Mouse (Mus musculus): Measurements from ENCODE around the gene Tas2r118. TPM values are rescaled to one million over a fixed set of nuclear protein-coding genes. Genes with fewer than 3 reads are reported as not detected.

The Tas2r118 gene
- not detected in 2 replicates for polyA plus RNA-seq (2015; fragmentation: Nextera tagmentation; extraction: Ambion mirVana)

DNA sequence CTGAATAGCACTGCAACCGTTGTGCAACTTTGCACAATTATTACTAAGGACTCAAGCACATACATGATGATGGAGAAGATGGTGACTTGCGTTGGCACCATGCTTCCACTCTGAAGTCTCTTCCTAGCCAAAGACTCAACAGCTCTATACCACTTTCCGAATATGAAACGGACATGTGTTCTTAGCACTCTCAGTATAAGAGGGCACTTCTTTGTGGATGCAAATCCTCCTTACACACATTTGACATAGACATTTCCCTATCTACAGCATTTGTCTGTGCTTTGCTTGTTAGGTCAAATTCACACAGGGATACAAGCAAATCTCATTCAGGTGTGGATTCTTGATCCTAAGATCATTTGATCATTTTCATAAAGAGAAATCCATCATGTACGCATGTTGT, at the start of gene Tas2r118:
TSS of gene Tas2r118 (minus strand) at position 101 of the 400 bp plus-strand sequence.
- ATAC-seq (ENCODE audit: low read depth) (no peak), DNase-seq (no peak)
- WGBS (ENCODE audit: insufficient replicate concordance), result 79% methylated on average over 5 of the region's 5 CpGs

GRCm38 (mm10) chr6:24018320-24018719, 48.5 kb upstream of the Tas2r118 start:
- H3K4me1 ChIP-seq (replicated peaks), result no peaks in the 10 kb centered on the region
- H3K27me3 ChIP-seq, result no peaks in the 10 kb centered on the region
- 47% methylated on average over 5 of the region's 5 CpGs for WGBS (ENCODE audit: insufficient replicate concordance)
- no peaks in the 10 kb centered on the region for H3K36me3 ChIP-seq
- no peak overlapping the region for H3K4me2 ChIP-seq
- H3K9me3 ChIP-seq (replicated peaks), result no peaks in the 10 kb centered on the region
- DNase-seq (no peak), ATAC-seq (ENCODE audit: low read depth) (no peak)
- no peak overlapping the region for H3K27ac ChIP-seq
- no peak overlapping the region for H3K9ac ChIP-seq
- no peak overlapping the region for H3K4me3 ChIP-seq (replicated peaks)

More for the DNA sequence above, at the start of gene Tas2r118:
- Histone ChIP-seq H3K9me3 (replicated peaks) (no peaks in the 10 kb centered on the region), H3K27ac (no peak within 1 kb of the TSS), H3K9ac (no peak within 1 kb of the TSS), H3K4me2 (no peak within 1 kb of the TSS), H3K4me3 (replicated peaks) (no peak within 1 kb of the TSS), H3K27me3 (no peaks in the 10 kb centered on the region), H3K4me1 (replicated peaks) (no peaks in the 10 kb centered on the region), H3K36me3 (no peaks in the 10 kb centered on the region)

DNA sequence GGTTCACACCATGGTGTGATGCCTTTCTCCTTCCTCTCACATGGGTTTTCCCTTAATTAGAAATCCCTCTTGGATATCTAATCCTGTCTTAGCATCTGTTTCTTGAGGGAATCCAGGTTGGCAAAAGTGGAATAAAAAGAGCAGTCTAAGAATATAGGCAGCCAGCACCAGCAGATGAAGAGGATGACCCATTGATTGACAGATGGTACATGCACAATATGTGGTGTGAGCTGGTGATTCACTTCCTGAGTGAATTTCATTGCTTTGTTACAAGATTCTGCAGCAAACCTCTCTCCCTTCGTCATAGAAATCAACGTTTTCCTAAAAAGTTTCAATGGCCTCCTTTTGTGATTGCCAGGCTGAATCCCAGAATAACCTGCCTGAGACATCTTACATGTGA, 23.4 kb upstream of the Tas2r118 start:
- Histone ChIP-seq H3K4me2 (no peak overlapping the region), H3K36me3 (no peaks in the 10 kb centered on the region), H3K27me3 (no peaks in the 10 kb centered on the region), H3K4me1 (replicated peaks) (no peaks in the 10 kb centered on the region), H3K9me3 (replicated peaks) (no peaks in the 10 kb centered on the region), H3K9ac (no peak overlapping the region), H3K27ac (no peak overlapping the region), H3K4me3 (replicated peaks) (no peak overlapping the region)
- DNase-seq (no peak), ATAC-seq (ENCODE audit: low read depth) (no peak)
- 48% methylated on average over 2 of the region's 2 CpGs for WGBS (ENCODE audit: insufficient replicate concordance)

GRCm38 (mm10) chr6:23990687-23991387, 21.0 kb upstream of the Tas2r118 start:
- Histone ChIP-seq H3K4me2 (no peak overlapping the region), H3K9ac (no peak overlapping the region), H3K27ac (no peak overlapping the region), H3K27me3 (no peaks in the 10 kb centered on the region), H3K9me3 (replicated peaks) (no peaks in the 10 kb centered on the region), H3K36me3 (no peaks in the 10 kb centered on the region), H3K4me1 (replicated peaks) (no peaks in the 10 kb centered on the region), H3K4me3 (replicated peaks) (no peak overlapping the region)
- ATAC-seq (ENCODE audit: low read depth), result no peak
- no peak for DNase-seq
- 31% methylated on average over 3 of the region's 3 CpGs for WGBS (ENCODE audit: insufficient replicate concordance)

GRCm38 (mm10) chr6:23986293-23986692, 16.4 kb upstream of the Tas2r118 start:
- H3K4me1 ChIP-seq (replicated peaks), result no peaks in the 10 kb centered on the region
- no peaks in the 10 kb centered on the region for H3K36me3 ChIP-seq
- H3K4me2 ChIP-seq, result no peak overlapping the region
- DNase-seq, result no peak
- H3K27me3 ChIP-seq, result no peaks in the 10 kb centered on the region
- H3K27ac ChIP-seq, result no peak overlapping the region
- no peak for ATAC-seq (ENCODE audit: low read depth)
- H3K9ac ChIP-seq, result no peak overlapping the region
- no peaks in the 10 kb centered on the region for H3K9me3 ChIP-seq (replicated peaks)
- no peak overlapping the region for H3K4me3 ChIP-seq (replicated peaks)
- 56% methylated on average over 1 of the region's 1 CpGs for WGBS (ENCODE audit: insufficient replicate concordance)

GRCm38 (mm10) chr6:23966980-23967379, 2.9 kb downstream of the Tas2r118 start:
- Histone ChIP-seq H3K4me3 (replicated peaks) (no peak overlapping the region), H3K27ac (no peak overlapping the region), H3K27me3 (no peaks in the 10 kb centered on the region), H3K9ac (no peak overlapping the region), H3K9me3 (replicated peaks) (no peaks in the 10 kb centered on the region), H3K4me1 (replicated peaks) (no peaks in the 10 kb centered on the region), H3K4me2 (no peak overlapping the region), H3K36me3 (no peaks in the 10 kb centered on the region)
- DNase-seq (no peak), ATAC-seq (ENCODE audit: low read depth) (no peak)
- 42% methylated on average over 2 of the region's 2 CpGs for WGBS (ENCODE audit: insufficient replicate concordance)

DNA sequence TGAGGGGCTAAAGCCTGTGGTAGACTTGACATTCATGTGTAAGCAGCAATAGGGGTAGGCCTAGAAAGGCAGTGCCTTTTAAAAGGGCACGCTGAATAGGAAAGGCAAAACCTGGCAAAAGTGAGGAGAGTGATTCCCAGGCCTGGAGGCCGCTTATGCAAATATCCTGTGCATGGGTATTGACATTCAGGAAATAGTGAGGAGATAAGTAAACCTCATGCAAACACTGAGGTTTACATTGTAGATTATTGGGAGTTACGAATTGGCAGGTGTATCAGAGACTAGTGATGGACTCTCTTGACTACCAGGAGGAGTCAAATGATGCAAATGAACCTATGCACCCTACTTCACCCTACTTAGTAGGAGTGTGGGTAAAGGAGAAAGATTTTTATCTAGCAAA, 3.9 kb downstream of the Tas2r118 start:
- no peak overlapping the region for H3K27ac ChIP-seq
- WGBS (ENCODE audit: insufficient replicate concordance), result 38% methylated on average over 3 of the region's 3 CpGs
- no peak overlapping the region for H3K4me3 ChIP-seq (replicated peaks)
- no peaks in the 10 kb centered on the region for H3K36me3 ChIP-seq
- no peak for ATAC-seq (ENCODE audit: low read depth)
- DNase-seq, result no peak
- no peak overlapping the region for H3K4me2 ChIP-seq
- no peaks in the 10 kb centered on the region for H3K9me3 ChIP-seq (replicated peaks)
- H3K9ac ChIP-seq, result no peak overlapping the region
- no peaks in the 10 kb centered on the region for H3K27me3 ChIP-seq
- no peaks in the 10 kb centered on the region for H3K4me1 ChIP-seq (replicated peaks)

- Histone ChIP-seq H3K9ac (no peak overlapping the region), H3K4me2 (no peak overlapping the region)
- WGBS (ENCODE audit: insufficient replicate concordance), result 33% methylated on average over 1 of the region's 1 CpGs
Observed at GRCm38 (mm10) chr6:23963741-23964140, 6.1 kb downstream of the Tas2r118 start.

DNA sequence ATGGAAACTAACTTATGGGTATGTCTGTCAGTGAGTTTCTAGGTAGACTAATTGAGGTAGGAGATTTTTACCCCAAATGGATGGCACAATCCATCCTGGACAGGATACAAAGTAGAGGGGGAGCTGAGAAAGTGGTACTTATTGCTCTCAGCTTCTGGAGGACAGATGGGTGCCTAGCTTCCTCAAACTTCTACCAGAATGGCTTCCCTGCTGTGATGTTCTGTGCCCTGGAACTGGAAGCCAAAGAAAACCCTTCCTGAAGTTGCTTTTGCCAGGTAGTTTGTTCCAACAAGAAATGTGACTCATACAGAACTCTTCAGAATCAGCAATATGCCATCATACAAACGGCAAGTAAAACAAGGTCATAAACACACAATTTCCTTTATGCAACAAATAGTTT, 29.1 kb downstream of the Tas2r118 start:
- 0 out of 2 replicates have a peak, but pooled peaks cover 3% of the 10 kb centered on the region for H3K9me3 ChIP-seq (replicated peaks)
- no peak overlapping the region for H3K9ac ChIP-seq
- H3K4me3 ChIP-seq (replicated peaks), result no peak overlapping the region
- whole genome bisulfite sequencing (ENCODE audit: insufficient replicate concordance), result 62% methylated on average over 1 of the region's 1 CpGs
- H3K36me3 ChIP-seq, result no peaks in the 10 kb centered on the region
- no peak overlapping the region for H3K4me2 ChIP-seq
- no peak for DNase-seq
- H3K27ac ChIP-seq, result no peak overlapping the region
- no peaks in the 10 kb centered on the region for H3K4me1 ChIP-seq (replicated peaks)
- no peaks in the 10 kb centered on the region for H3K27me3 ChIP-seq
- no peak for ATAC-seq (ENCODE audit: low read depth)

More at GRCm38 (mm10) chr6:23963741-23964140, 6.1 kb downstream of the Tas2r118 start:
- H3K27ac ChIP-seq, result no peak overlapping the region
- no peaks in the 10 kb centered on the region for H3K27me3 ChIP-seq
- no peaks in the 10 kb centered on the region for H3K4me1 ChIP-seq (replicated peaks)
- no peaks in the 10 kb centered on the region for H3K36me3 ChIP-seq
- DNase-seq (no peak), ATAC-seq (ENCODE audit: low read depth) (no peak)
- no peak overlapping the region for H3K4me3 ChIP-seq (replicated peaks)
- H3K9me3 ChIP-seq (replicated peaks), result no peaks in the 10 kb centered on the region

DNA sequence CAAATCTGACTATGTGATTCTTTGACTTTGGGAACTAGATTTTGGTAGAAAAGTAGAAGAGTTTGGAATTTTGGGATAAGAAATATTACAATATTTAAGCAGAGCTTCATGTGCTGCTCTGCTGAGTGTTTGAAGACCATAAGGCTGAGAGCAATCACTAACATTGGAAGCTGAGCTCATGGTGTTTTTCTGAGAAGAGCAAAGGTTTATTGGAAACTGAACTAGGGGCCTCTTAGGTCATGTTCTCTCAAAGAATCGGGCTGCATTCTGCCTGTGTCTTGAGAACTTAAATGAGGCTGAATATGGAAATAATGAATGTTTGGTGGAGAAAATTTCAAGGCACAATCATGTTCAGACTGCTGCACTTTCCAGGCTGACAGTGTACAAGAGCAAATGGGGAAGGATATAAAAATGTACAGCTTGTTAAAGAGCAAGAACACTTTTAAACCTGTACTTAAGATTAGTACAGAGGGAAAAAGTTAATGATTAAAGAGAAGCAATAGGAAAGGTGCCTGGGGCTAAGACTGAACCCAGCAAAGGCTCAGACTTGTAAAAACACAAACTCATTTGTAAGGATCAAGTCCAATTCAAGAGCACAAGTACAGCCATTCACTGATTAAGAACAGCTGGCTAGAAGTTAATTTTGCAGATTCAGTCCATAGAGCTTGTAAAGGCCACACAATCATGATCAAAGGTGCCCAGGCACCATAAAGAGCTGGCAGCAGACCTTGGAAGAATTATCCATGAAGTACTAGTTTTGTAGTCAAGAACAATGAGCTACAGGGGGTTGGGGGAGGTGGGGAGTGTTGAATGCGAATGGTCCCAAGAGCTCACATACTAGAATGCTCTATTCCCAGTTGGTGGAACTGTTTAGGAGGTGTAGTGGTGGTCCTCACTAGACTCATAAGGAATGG, 31.0 kb downstream of the Tas2r118 start:
- ATAC-seq (ENCODE audit: low read depth) (no peak), DNase-seq (no peak)
- no peaks in the 10 kb centered on the region for H3K9me3 ChIP-seq (replicated peaks)
- H3K27ac ChIP-seq, result no peak overlapping the region
- no peak overlapping the region for H3K9ac ChIP-seq
- H3K36me3 ChIP-seq, result no peaks in the 10 kb centered on the region
- 51% methylated on average over 2 of the region's 2 CpGs for WGBS (ENCODE audit: insufficient replicate concordance)
- no peak overlapping the region for H3K4me2 ChIP-seq
- H3K4me3 ChIP-seq (replicated peaks), result no peak overlapping the region
- no peaks in the 10 kb centered on the region for H3K27me3 ChIP-seq
- H3K4me1 ChIP-seq (replicated peaks), result no peaks in the 10 kb centered on the region

DNA sequence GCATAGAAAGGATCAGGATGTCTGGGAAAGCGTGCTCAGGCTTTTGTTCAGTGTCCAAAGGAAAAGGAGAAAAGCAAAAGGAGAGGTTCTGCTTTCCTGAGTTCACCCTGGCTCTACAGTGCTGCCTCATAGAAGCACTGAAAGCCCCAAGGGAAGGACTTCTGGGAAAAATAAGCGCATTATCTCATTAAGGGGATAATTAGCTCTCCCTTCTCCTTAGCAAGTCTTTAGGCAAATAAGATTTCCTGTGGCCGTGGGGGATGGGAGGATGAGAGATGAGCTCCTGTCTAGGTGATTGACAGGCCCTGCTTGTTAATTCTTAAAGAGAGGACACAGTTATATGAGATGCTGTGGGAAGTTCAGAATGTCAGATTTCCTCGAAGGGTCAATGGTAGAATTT, 33.4 kb downstream of the Tas2r118 start:
- Histone ChIP-seq H3K9me3 (replicated peaks) (no peaks in the 10 kb centered on the region), H3K4me3 (replicated peaks) (no peak overlapping the region), H3K27ac (no peak overlapping the region), H3K4me1 (replicated peaks) (no peaks in the 10 kb centered on the region), H3K36me3 (no peaks in the 10 kb centered on the region), H3K4me2 (no peak overlapping the region), H3K9ac (no peak overlapping the region), H3K27me3 (no peaks in the 10 kb centered on the region)
- ATAC-seq (ENCODE audit: low read depth) (no peak), DNase-seq (no peak)
- WGBS (ENCODE audit: insufficient replicate concordance), result 35% methylated on average over 4 of the region's 4 CpGs
